Mouse (Mus musculus) bone marrow, adult 2 months (tissue): ENCODE results near the gene Rad51b.

Experiments
- CTCF ChIP-seq: fragments of 200-500 bp; IDR thresholded peaks from 2 replicates; pipeline ENCODE4 v1.5.1; 2011; ENCODE audit warnings: low read length, control low read depth; ENCODE audit not compliant: control insufficient read depth, insufficient read depth
- POLR2A ChIP-seq: fragments of 200-500 bp; IDR thresholded peaks from 2 replicates; pipeline ENCODE4 v1.6.1; 2011; ENCODE audit warnings: low read depth, mild to moderate bottlenecking, control low read depth, low read length, borderline replicate concordance; ENCODE audit not compliant: control insufficient read depth

- TF ChIP-seq CTCF (no peak), POLR2A (no peak)
Observed at GRCm38 (mm10) chr12:79600149-79600769, 303.2 kb downstream of the Rad51b start.
